Mouse (Mus musculus): ENCODE data around the gene 1300017J02Rik. TPM values are rescaled to one million over a fixed set of nuclear protein-coding genes. Genes with fewer than 3 reads are reported as not detected.

Gene 1300017J02Rik
- polyA plus RNA-seq, 1 experiment from 2014 or later: not detected

DNA sequence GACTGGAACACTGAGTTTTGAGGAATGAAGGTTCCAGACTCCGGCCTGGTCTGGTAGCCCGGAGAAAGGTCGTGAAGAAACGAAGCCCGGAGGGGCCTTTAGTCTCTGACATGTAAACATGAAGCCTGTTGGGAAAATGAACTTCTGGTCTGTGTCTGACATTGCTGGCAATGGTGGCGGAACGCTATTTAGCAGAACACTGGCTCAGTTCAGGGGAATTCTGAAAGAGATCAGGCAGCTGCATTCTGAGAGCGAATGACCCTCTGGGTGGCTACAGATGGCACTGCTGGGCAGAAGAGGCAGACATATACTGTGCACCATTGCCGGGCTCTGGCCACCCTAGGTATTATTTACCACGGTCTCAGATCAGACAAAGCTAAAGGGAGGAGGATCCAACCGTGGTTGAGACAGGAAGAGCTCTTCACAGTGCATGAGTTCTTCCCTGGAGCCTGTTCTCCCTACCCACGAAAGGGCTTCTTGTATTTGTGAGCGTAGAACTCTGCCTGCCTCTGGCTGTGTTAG, 17.9 kb downstream of the 1300017J02Rik start:
- no peaks in the 10 kb centered on the region for H3K9me3 ChIP-seq (replicated peaks; ENCODE audit: control insufficient read depth, low read length, poor library complexity, severe bottlenecking)
- H3K4me2 ChIP-seq (ENCODE audit: low read length): no peak overlapping the region
- H3K27ac ChIP-seq (ENCODE audit: low read length): no peak overlapping the region
- H3K4me3 ChIP-seq (ENCODE audit: low read depth, low read length): no peak overlapping the region
- 84% methylated on average over 13 of the region's 13 CpGs for WGBS
- no peaks in the 10 kb centered on the region for H3K27me3 ChIP-seq (ENCODE audit: control insufficient read depth, insufficient read depth, low read depth, low read length)
- H3K36me3 ChIP-seq (ENCODE audit: control insufficient read depth, insufficient read depth, low read length): no peaks in the 10 kb centered on the region
- no peaks in the 10 kb centered on the region for H3K4me1 ChIP-seq (ENCODE audit: control insufficient read depth, insufficient read depth, low read length)
- H3K9ac ChIP-seq (ENCODE audit: low read depth, low read length): no peak overlapping the region
- ATAC-seq: no peak

DNA sequence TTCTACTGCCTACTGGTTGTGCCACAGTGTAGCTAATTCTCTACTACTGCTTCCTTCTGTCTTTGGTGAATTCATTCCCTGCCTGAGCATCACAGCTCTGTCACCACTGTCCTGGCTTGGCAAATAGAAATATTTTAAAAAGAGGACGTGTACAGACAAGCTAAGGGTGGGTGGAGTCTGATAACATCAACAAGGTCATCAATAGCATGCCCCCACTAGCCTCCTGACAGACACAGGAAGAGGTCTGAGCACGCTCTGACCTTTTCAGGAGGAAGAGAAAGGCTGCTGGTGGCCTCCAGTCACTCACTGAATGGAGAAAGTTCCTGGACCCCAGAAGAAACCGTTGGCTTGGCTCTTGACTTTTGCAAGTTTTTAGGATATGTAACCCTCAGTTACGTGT, 18.5 kb downstream of the 1300017J02Rik start:
- H3K27ac ChIP-seq (ENCODE audit: low read length): no peak overlapping the region
- no peak overlapping the region for H3K9ac ChIP-seq (ENCODE audit: low read depth, low read length)
- no peaks in the 10 kb centered on the region for H3K4me1 ChIP-seq (ENCODE audit: control insufficient read depth, insufficient read depth, low read length)
- H3K27me3 ChIP-seq (ENCODE audit: control insufficient read depth, insufficient read depth, low read depth, low read length): no peaks in the 10 kb centered on the region
- no peak overlapping the region for H3K4me3 ChIP-seq (ENCODE audit: low read depth, low read length)
- H3K36me3 ChIP-seq (ENCODE audit: control insufficient read depth, insufficient read depth, low read length): no peaks in the 10 kb centered on the region
- 66% methylated on average over 4 of the region's 4 CpGs for WGBS
- H3K4me2 ChIP-seq (ENCODE audit: low read length): no peak overlapping the region
- ATAC-seq: no peak
- H3K9me3 ChIP-seq (replicated peaks; ENCODE audit: control insufficient read depth, low read length, poor library complexity, severe bottlenecking): no peaks in the 10 kb centered on the region

DNA sequence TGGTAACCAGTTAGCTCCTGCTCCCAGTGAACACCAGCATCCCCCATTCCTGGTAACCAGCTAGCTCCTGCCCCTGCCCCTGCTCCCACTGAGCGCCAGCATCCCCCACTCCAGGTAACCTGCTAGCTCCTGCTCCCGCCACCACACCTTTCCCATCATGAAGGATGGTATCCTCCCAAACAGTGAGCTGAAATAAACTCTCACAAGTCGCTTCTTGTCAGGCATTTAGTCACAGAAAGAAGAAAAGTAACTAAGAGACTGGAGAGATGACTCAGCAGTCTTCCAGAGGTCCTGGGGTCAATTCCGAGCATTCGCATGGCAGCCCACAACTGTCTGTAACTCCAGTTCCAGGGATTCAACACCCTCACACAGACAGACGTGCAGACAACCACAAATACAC, 28.0 kb downstream of the 1300017J02Rik start:
- ATAC-seq: no peak
- H3K4me2 ChIP-seq (ENCODE audit: low read length): no peak overlapping the region
- no peak overlapping the region for H3K27ac ChIP-seq (ENCODE audit: low read length)
- no peaks in the 10 kb centered on the region for H3K36me3 ChIP-seq (ENCODE audit: control insufficient read depth, insufficient read depth, low read length)
- no peaks in the 10 kb centered on the region for H3K27me3 ChIP-seq (ENCODE audit: control insufficient read depth, insufficient read depth, low read depth, low read length)
- no peak overlapping the region for H3K4me3 ChIP-seq (ENCODE audit: low read depth, low read length)
- no peaks in the 10 kb centered on the region for H3K9me3 ChIP-seq (replicated peaks; ENCODE audit: control insufficient read depth, low read length, poor library complexity, severe bottlenecking)
- WGBS: 85% methylated on average over 6 of the region's 6 CpGs
- no peak overlapping the region for H3K9ac ChIP-seq (ENCODE audit: low read depth, low read length)
- no peaks in the 10 kb centered on the region for H3K4me1 ChIP-seq (ENCODE audit: control insufficient read depth, insufficient read depth, low read length)

DNA sequence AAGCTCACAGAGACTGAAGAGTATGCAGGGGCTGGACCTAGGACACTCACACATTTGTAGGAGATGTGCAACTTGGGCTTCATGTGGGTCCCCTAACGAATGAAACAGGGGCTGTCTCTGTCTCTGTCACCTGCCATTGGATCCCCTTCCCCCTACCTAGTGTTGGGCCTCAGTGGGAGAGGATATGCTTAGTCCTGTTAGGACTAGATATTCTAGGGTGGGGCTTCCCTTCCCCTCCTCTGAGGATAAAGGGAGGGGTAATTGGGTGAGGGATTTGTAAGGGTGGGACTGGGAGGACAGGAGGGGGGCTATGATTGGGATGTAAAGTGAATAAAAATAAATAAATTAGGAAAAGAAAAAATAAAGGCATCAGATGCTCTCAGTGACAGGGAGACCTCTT, 29.2 kb downstream of the 1300017J02Rik start:
- H3K9ac ChIP-seq (ENCODE audit: low read depth, low read length): no peak overlapping the region
- no peaks in the 10 kb centered on the region for H3K27me3 ChIP-seq (ENCODE audit: control insufficient read depth, insufficient read depth, low read depth, low read length)
- no peak overlapping the region for H3K27ac ChIP-seq (ENCODE audit: low read length)
- 92% methylated on average over 1 of the region's 1 CpGs for WGBS
- no peaks in the 10 kb centered on the region for H3K36me3 ChIP-seq (ENCODE audit: control insufficient read depth, insufficient read depth, low read length)
- no peaks in the 10 kb centered on the region for H3K9me3 ChIP-seq (replicated peaks; ENCODE audit: control insufficient read depth, low read length, poor library complexity, severe bottlenecking)
- no peak overlapping the region for H3K4me2 ChIP-seq (ENCODE audit: low read length)
- no peak overlapping the region for H3K4me3 ChIP-seq (ENCODE audit: low read depth, low read length)
- no peak for ATAC-seq
- H3K4me1 ChIP-seq (ENCODE audit: control insufficient read depth, insufficient read depth, low read length): no peaks in the 10 kb centered on the region; the same call in 1 of the 2 replicates

DNA sequence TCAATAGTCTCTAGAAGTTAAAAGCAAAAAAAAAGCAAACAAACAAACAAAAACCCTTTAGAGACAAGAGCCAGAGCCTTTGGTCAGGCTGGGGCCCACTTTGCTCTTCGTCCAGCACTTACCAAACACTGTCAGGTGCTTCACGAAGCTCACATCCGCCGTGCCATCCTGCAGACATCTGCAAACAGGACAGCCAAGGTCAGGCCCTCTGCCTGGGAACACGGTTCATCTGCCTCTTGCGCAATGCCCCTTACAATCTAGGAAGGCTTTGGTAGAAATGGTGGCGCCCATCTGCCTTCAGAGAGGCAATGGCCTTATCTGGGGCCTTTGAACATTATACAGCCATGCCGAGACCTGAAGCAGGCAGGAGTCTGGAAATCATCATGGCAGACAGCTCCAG, 30.1 kb downstream of the 1300017J02Rik start:
- Histone ChIP-seq H3K27me3 (ENCODE audit: control insufficient read depth, insufficient read depth, low read depth, low read length) (no peaks in the 10 kb centered on the region), H3K36me3 (ENCODE audit: control insufficient read depth, insufficient read depth, low read length) (no peaks in the 10 kb centered on the region), H3K27ac (ENCODE audit: low read length) (no peak overlapping the region), H3K4me1 (ENCODE audit: control insufficient read depth, insufficient read depth, low read length) (no peaks in the 10 kb centered on the region; the same call in 1 of the 2 replicates), H3K9me3 (replicated peaks; ENCODE audit: control insufficient read depth, low read length, poor library complexity, severe bottlenecking) (no peaks in the 10 kb centered on the region), H3K9ac (ENCODE audit: low read depth, low read length) (no peak overlapping the region), H3K4me2 (ENCODE audit: low read length) (no peak overlapping the region), H3K4me3 (ENCODE audit: low read depth, low read length) (no peak overlapping the region)
- WGBS: 89% methylated on average over 8 of the region's 8 CpGs
- ATAC-seq: no peak

DNA sequence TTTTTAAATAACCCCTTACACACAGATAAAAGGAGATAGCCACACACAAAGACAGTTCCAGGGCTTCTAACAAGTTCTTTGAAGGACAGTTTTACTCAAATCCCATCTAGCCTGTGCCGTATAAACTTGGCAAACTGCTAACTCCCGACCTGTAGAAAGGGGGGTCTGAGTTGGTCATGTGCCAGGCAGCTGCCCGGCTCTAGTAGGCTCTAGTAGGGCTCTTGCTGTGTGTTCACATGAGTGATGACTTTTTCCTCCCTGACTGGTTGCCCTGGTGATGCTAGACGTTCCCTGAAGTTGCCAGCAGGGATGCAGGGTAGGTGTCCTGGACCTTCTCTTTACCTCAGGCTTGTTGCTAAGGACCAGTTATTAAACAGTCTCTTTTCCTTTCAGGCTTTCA, 33.8 kb downstream of the 1300017J02Rik start:
- H3K4me1 ChIP-seq (ENCODE audit: control insufficient read depth, insufficient read depth, low read length): no peaks in the 10 kb centered on the region; the same call in 1 of the 2 replicates
- H3K27me3 ChIP-seq (ENCODE audit: control insufficient read depth, insufficient read depth, low read depth, low read length): no peaks in the 10 kb centered on the region
- H3K9me3 ChIP-seq (replicated peaks; ENCODE audit: control insufficient read depth, low read length, poor library complexity, severe bottlenecking): no peaks in the 10 kb centered on the region
- no peak overlapping the region for H3K9ac ChIP-seq (ENCODE audit: low read depth, low read length)
- H3K36me3 ChIP-seq (ENCODE audit: control insufficient read depth, insufficient read depth, low read length): no peaks in the 10 kb centered on the region
- H3K27ac ChIP-seq (ENCODE audit: low read length): no peak overlapping the region
- ATAC-seq: peak; percentile 25; the same call in 1 of the 2 replicates
- 23% methylated on average over 4 of the region's 4 CpGs for WGBS
- H3K4me2 ChIP-seq (ENCODE audit: low read length): no peak overlapping the region
- no peak overlapping the region for H3K4me3 ChIP-seq (ENCODE audit: low read depth, low read length)

DNA sequence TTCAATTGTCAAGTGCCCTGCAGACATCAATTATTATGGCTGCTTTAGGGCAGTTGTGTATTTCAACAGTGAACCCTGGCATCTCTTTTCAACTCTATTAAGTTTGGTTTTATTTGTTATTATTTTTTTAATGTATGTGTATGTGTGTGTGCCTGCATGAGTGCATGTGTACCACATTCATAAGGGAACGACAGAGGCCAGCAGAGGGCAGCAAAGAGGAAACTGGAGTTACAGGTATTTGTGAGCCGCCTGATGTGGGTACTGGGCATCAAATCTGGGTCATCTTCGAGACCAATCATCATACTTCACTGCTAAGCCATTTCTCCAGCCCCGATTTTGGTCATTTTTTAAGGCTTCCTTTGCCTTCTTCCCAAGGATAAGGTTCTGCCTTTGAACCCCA, 39.1 kb downstream of the 1300017J02Rik start:
- Histone ChIP-seq H3K27ac (ENCODE audit: low read length) (no peak overlapping the region), H3K36me3 (ENCODE audit: control insufficient read depth, insufficient read depth, low read length) (no peaks in the 10 kb centered on the region), H3K9ac (ENCODE audit: low read depth, low read length) (no peak overlapping the region), H3K27me3 (ENCODE audit: control insufficient read depth, insufficient read depth, low read depth, low read length) (no peaks in the 10 kb centered on the region), H3K4me3 (ENCODE audit: low read depth, low read length) (no peak overlapping the region), H3K4me1 (ENCODE audit: control insufficient read depth, insufficient read depth, low read length) (no peaks in the 10 kb centered on the region), H3K4me2 (ENCODE audit: low read length) (no peak overlapping the region), H3K9me3 (replicated peaks; ENCODE audit: control insufficient read depth, low read length, poor library complexity, severe bottlenecking) (no peaks in the 10 kb centered on the region)
- 89% methylated on average over 4 of the region's 4 CpGs for WGBS
- ATAC-seq: no peak

DNA sequence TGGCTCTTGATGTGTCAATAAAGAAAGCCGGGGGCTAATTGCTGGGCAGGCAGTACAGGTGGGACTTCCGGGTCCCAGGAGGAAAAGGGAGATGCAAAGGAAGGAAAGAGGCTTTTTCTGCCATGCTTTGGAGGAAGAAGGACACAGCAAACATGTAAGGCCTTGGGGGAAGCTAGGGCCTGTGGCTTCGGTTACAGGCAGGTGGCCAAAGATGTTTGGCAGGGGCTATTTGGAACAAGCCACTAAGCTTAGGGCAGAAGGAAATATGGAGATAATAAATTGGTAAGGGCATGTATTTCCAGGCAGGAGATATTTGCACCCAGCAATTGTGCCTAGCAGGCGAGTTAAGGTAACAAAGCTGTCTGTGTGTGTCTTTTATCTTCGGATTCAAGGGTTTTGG, 52.0 kb downstream of the 1300017J02Rik start:
- no peak overlapping the region for H3K27ac ChIP-seq (ENCODE audit: low read length)
- no peaks in the 10 kb centered on the region for H3K36me3 ChIP-seq (ENCODE audit: control insufficient read depth, insufficient read depth, low read length)
- no peak overlapping the region for H3K4me3 ChIP-seq (ENCODE audit: low read depth, low read length)
- H3K4me2 ChIP-seq (ENCODE audit: low read length): no peak overlapping the region
- H3K27me3 ChIP-seq (ENCODE audit: control insufficient read depth, insufficient read depth, low read depth, low read length): no peaks in the 10 kb centered on the region
- no peak for ATAC-seq
- H3K4me1 ChIP-seq (ENCODE audit: control insufficient read depth, insufficient read depth, low read length): no peaks in the 10 kb centered on the region
- 86% methylated on average over 5 of the region's 5 CpGs for WGBS
- H3K9me3 ChIP-seq (replicated peaks; ENCODE audit: control insufficient read depth, low read length, poor library complexity, severe bottlenecking): peaks cover 2% of the 10 kb centered on the region; the same call in 1 of the 2 replicates
- no peak overlapping the region for H3K9ac ChIP-seq (ENCODE audit: low read depth, low read length)

DNA sequence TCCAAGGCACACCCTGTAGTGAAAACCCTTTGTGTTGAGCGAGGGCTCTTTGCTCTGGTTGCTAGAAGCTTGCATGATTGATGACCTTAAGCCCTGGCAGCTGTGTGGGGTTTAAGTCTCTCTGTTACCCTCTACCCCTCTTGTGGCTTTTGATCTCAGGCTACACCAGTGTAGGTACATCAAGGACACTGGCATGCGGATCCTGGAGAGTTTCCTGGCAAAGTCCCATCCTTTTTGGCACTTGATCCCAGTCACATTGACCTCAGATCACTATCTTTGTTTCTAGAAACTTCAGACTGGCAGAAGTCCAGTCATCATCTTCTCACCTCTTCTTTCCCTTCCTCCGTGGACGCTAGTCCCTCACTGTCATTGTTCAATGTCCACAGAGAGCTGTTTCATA, 56.3 kb downstream of the 1300017J02Rik start:
- no peaks in the 10 kb centered on the region for H3K27me3 ChIP-seq (ENCODE audit: control insufficient read depth, insufficient read depth, low read depth, low read length)
- H3K4me2 ChIP-seq (ENCODE audit: low read length): no peak overlapping the region
- no peaks in the 10 kb centered on the region for H3K4me1 ChIP-seq (ENCODE audit: control insufficient read depth, insufficient read depth, low read length)
- H3K9me3 ChIP-seq (replicated peaks; ENCODE audit: control insufficient read depth, low read length, poor library complexity, severe bottlenecking): peaks cover 2% of the 10 kb centered on the region; the same call in 1 of the 2 replicates
- 63% methylated on average over 4 of the region's 4 CpGs for WGBS
- H3K9ac ChIP-seq (ENCODE audit: low read depth, low read length): no peak overlapping the region
- no peak overlapping the region for H3K4me3 ChIP-seq (ENCODE audit: low read depth, low read length)
- no peak for ATAC-seq
- H3K27ac ChIP-seq (ENCODE audit: low read length): no peak overlapping the region
- no peaks in the 10 kb centered on the region for H3K36me3 ChIP-seq (ENCODE audit: control insufficient read depth, insufficient read depth, low read length)
